Mouse (Mus musculus) G1E (cell line): ENCODE data around the gene Dnajc12.

ENCODE experiments used
- CTCF ChIP-seq: IDR thresholded peaks from 2 replicates; pipeline ENCODE4 v1.5.1; 2012; ENCODE audit warnings: low read depth, low read length, inconsistent platforms, mixed read lengths
- GATA1 ChIP-seq: IDR thresholded peaks from 2 replicates; pipeline ENCODE4 v1.6.1; 2012; ENCODE audit warnings: borderline replicate concordance, low read length, inconsistent platforms, mixed read lengths
- GATA2 ChIP-seq: IDR thresholded peaks from 2 replicates; pipeline ENCODE4 v1.6.1; 2012; ENCODE audit warnings: low read depth, low read length, inconsistent platforms, borderline replicate concordance
- POLR2AphosphoS5 ChIP-seq: IDR thresholded peaks from 2 replicates; pipeline ENCODE4 v1.6.1; 2012; ENCODE audit warnings: low read depth, low read length, inconsistent platforms; ENCODE audit not compliant: insufficient replicate concordance

GRCm38 (mm10) chr10:63348291-63348690, 34.0 kb upstream of the Dnajc12 start:
- TF ChIP-seq GATA1 (no peak), CTCF (no peak), GATA2 (no peak), POLR2AphosphoS5 (no peak)
